Mouse (Mus musculus): Measurements from ENCODE around the gene Tob1. TPM values are rescaled to one million over a fixed set of nuclear protein-coding genes. Genes with fewer than 3 reads are reported as not detected.

Tob1 gene
- total and polyA plus RNA-seq, 3 experiments = 2.4 to 7.5 TPM; not detected in 1

DNA sequence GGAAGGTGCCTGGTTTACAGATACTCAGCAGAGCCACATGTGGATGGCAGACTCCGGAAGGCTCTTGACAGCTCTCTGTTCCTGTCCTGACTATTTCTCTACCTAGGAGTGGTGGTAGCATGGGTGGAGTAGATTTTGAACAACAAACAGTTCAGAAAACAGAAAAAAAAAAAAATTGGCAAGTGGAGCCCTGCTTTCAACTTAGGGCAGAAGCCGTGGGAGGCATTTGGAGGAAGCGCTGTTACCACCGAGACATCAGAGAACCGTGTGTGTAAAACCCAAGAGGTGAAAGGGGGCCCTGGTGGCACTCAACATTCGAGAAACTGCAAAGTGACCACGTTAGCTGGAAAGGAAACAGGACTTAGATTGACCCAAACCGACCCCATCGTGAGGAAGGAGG is 41.9 kb downstream of the Tob1 start:
- Histone ChIP-seq H3K79me2 (ENCODE audit: control insufficient read depth, insufficient read depth, low read length, poor library complexity) (no peaks in the 10 kb centered on the region), H3K4me1 (ENCODE audit: control insufficient read depth in 1 of 2, insufficient read depth in 2 of 2, low read length in 2 of 2) (no peaks in the 10 kb centered on the region), H3K27me3 (ENCODE audit: control insufficient read depth in 1 of 2, insufficient read depth in 2 of 2, low read length in 2 of 2) (peaks cover 17 to 20% of the 10 kb centered on the region in 2 experiments), H3K36me3 (ENCODE audit: control insufficient read depth in 1 of 2, insufficient read depth in 2 of 2, low read length in 2 of 2) (no peaks in the 10 kb centered on the region), H3K9me3 (replicated peaks; ENCODE audit: insufficient read depth, low read length) (no peaks in the 10 kb centered on the region), H3K4me3 (ENCODE audit: control insufficient read depth in 1 of 2, insufficient read depth in 1 of 2, low read depth in 2 of 2, low read length in 2 of 2) (no peak overlapping the region), H3K9ac (ENCODE audit: control insufficient read depth, low read depth, low read length, poor library complexity, severe bottlenecking) (no peak overlapping the region), H3K27ac (ENCODE audit: control insufficient read depth, low read depth, low read length) (no peak overlapping the region)
- no peak for TF ChIP-seq GATA1 (IDR thresholded peaks at IDR 0.05; ENCODE audit: low read depth, low read length)
- TF ChIP-seq MYB (IDR thresholded peaks at IDR 0.05; ENCODE audit: low read depth, low read length) = no peak
- no peak for TF ChIP-seq MAZ (IDR thresholded peaks at IDR 0.05; ENCODE audit: low read depth, low read length)
- no peak for TF ChIP-seq MAFK (IDR thresholded peaks at IDR 0.05; ENCODE audit: borderline replicate concordance, low read depth, low read length)
- no peak for TF ChIP-seq ZNF384 (IDR thresholded peaks at IDR 0.05; ENCODE audit: low read depth, low read length)
- TF ChIP-seq MYC (IDR thresholded peaks at IDR 0.05; ENCODE audit: low read depth, low read length) = no peak
- TF ChIP-seq ELF1 (IDR thresholded peaks at IDR 0.05; ENCODE audit: low read depth, low read length) = no peak
- TF ChIP-seq USF2 (IDR thresholded peaks at IDR 0.05; ENCODE audit: borderline replicate concordance in 1 of 2, insufficient read depth in 1 of 2, low read depth in 1 of 2, low read length in 2 of 2) = no peak
- no peak for TF ChIP-seq CHD2 (IDR thresholded peaks at IDR 0.05; ENCODE audit: low read length)
- no peak for TF ChIP-seq NELFE (IDR thresholded peaks at IDR 0.05; ENCODE audit: low read depth, low read length)
- no peak for TF ChIP-seq TBP (IDR thresholded peaks at IDR 0.05; ENCODE audit: low read depth, low read length)
- TF ChIP-seq POLR2AphosphoS2 (IDR thresholded peaks at IDR 0.05; ENCODE audit: low read length) = no peak
- no peak for TF ChIP-seq SIN3A (IDR thresholded peaks at IDR 0.05; ENCODE audit: low read length)
- no peak for DNase-seq (ENCODE audit: low read depth, low spot score)

GRCm38 (mm10) chr11:94253691-94254090 is 42.4 kb downstream of the Tob1 start:
- Histone ChIP-seq H3K4me1 (ENCODE audit: control insufficient read depth in 1 of 2, insufficient read depth in 2 of 2, low read length in 2 of 2) (no peaks in the 10 kb centered on the region), H3K27me3 (ENCODE audit: control insufficient read depth in 1 of 2, insufficient read depth in 2 of 2, low read length in 2 of 2) (peaks cover 13 to 19% of the 10 kb centered on the region in 2 experiments), H3K79me2 (ENCODE audit: control insufficient read depth, insufficient read depth, low read length, poor library complexity) (no peaks in the 10 kb centered on the region), H3K27ac (ENCODE audit: control insufficient read depth, low read depth, low read length) (no peak overlapping the region), H3K9ac (ENCODE audit: control insufficient read depth, low read depth, low read length, poor library complexity, severe bottlenecking) (no peak overlapping the region), H3K4me3 (ENCODE audit: control insufficient read depth in 1 of 2, insufficient read depth in 1 of 2, low read depth in 2 of 2, low read length in 2 of 2) (no peak overlapping the region), H3K9me3 (replicated peaks; ENCODE audit: insufficient read depth, low read length) (no peaks in the 10 kb centered on the region), H3K36me3 (ENCODE audit: control insufficient read depth in 1 of 2, insufficient read depth in 2 of 2, low read length in 2 of 2) (no peaks in the 10 kb centered on the region)
- DNase-seq (ENCODE audit: low read depth, low spot score) = no peak
- no peak for TF ChIP-seq MYC (IDR thresholded peaks at IDR 0.05; ENCODE audit: low read depth, low read length)
- no peak for TF ChIP-seq ZNF384 (IDR thresholded peaks at IDR 0.05; ENCODE audit: low read depth, low read length)
- TF ChIP-seq UBTF (IDR thresholded peaks at IDR 0.05; ENCODE audit: borderline replicate concordance, insufficient read depth, low read depth, low read length) = no peak
- no peak for TF ChIP-seq GATA1 (IDR thresholded peaks at IDR 0.05; ENCODE audit: low read depth, low read length)
- no peak for TF ChIP-seq POLR2AphosphoS5 (IDR thresholded peaks at IDR 0.05; ENCODE audit: borderline replicate concordance, low read depth, low read length)
- TF ChIP-seq RAD21 (IDR thresholded peaks at IDR 0.05; ENCODE audit: low read depth, low read length) = no peak
- TF ChIP-seq MEF2A (IDR thresholded peaks at IDR 0.05; ENCODE audit: extremely low read depth, insufficient replicate concordance, low read depth, low read length, poor library complexity, severe bottlenecking) = no peak
- TF ChIP-seq USF1 (IDR thresholded peaks at IDR 0.05; ENCODE audit: low read depth, low read length) = no peak
- no peak for TF ChIP-seq KAT2A (conservative IDR thresholded peaks at IDR 0.05; ENCODE audit: low read depth, low read length)
